Mouse (Mus musculus): ENCODE measurements around the gene Tmem200b.

DNA sequence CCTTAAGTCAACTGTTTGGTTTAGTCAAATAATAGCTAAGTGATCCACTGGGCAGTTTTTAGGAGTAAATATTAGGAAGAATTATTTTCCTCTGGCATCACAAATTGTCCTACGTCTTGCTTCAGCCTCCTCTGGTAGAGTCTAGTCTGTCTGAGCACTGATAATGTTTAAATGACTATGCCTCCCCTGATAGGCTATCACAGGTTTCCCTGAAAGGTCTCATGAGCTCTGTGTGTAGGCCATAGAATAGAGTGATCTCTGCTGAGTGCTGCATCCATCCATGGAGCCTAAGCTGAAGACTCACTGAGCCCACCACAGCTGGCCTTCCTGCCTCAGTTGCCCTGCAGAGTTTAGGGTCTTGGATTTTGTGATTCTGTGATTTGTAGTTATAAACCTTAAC, 33.0 kb upstream of the Tmem200b start:
- TF ChIP-seq CTCF (IDR thresholded peaks at IDR 0.05), result no peak
- no peak for TF ChIP-seq EP300 (IDR thresholded peaks at IDR 0.05; ENCODE audit: insufficient read depth, low read depth, low read length)

Measured in heart, adult 2 months (tissue).